Mouse (Mus musculus) urinary bladder, postnatal 14 days (tissue): ENCODE measurements around the gene Cwc15.
"Not testable (repeated sequence)": the region's sequence is repeated elsewhere in the genome, so short reads cannot be mapped to it uniquely, and the experiment has no call there.

ENCODE experiments used
- DNase-seq: peaks from one replicate; pipeline ENCODE4 v3.0.0; 2021; ENCODE audit warnings: low spot score

Cwc15 gene

GRCm38 (mm10) chr9:14500023-14500915, at the start of gene Cwc15, which contains the start of gene Kdm4d:
Cwc15 (plus strand) TSS chr9:14500617.
Kdm4d (minus strand) TSS chr9:14500482.
- peak; percentile 93 for DNase-seq

- DNase-seq, result not testable (repeated sequence)
These were observed 49.3 kb upstream of the Cwc15 start for GRCm38 (mm10) chr9:14451120-14451519.

GRCm38 (mm10) chr9:14456320-14456719, 44.1 kb upstream of the Cwc15 start:
- no peak for DNase-seq

GRCm38 (mm10) chr9:14462536-14462935, 37.9 kb upstream of the Cwc15 start:
- not testable (repeated sequence) for DNase-seq

GRCm38 (mm10) chr9:14463668-14464067, 36.7 kb upstream of the Cwc15 start:
- DNase-seq, result not testable (repeated sequence)

GRCm38 (mm10) chr9:14498896-14499705, 1.3 kb upstream of the Cwc15 start:
- no peak for DNase-seq

- DNase-seq, result no peak
These were observed 553 bp downstream of the Cwc15 start for GRCm38 (mm10) chr9:14500916-14501424.

GRCm38 (mm10) chr9:14512633-14513445, 12.4 kb downstream of the Cwc15 start:
- peak; percentile 49 for DNase-seq

- DNase-seq, result no peak
These were observed 16.9 kb downstream of the Cwc15 start for GRCm38 (mm10) chr9:14517296-14517695.

GRCm38 (mm10) chr9:14518105-14518504, 17.7 kb downstream of the Cwc15 start:
- DNase-seq, result no peak

- DNase-seq, result no peak
These were observed 20.7 kb downstream of the Cwc15 start for GRCm38 (mm10) chr9:14520971-14521670.

- no peak for DNase-seq
These were observed 21.3 kb downstream of the Cwc15 start for GRCm38 (mm10) chr9:14521695-14522094.

GRCm38 (mm10) chr9:14523408-14524043, 23.1 kb downstream of the Cwc15 start:
- peak; percentile 84 for DNase-seq

GRCm38 (mm10) chr9:14530004-14530403, 29.6 kb downstream of the Cwc15 start:
- no peak for DNase-seq

GRCm38 (mm10) chr9:14532283-14532682, 31.9 kb downstream of the Cwc15 start:
- DNase-seq, result no peak

- no peak for DNase-seq
These were observed 33.2 kb downstream of the Cwc15 start for GRCm38 (mm10) chr9:14533659-14534058.

GRCm38 (mm10) chr9:14534833-14535456, 34.5 kb downstream of the Cwc15 start:
- no peak for DNase-seq

GRCm38 (mm10) chr9:14544034-14544757, 43.8 kb downstream of the Cwc15 start:
- no peak for DNase-seq

- no peak for DNase-seq
These were observed 47.4 kb downstream of the Cwc15 start for GRCm38 (mm10) chr9:14547584-14548365.
